Mouse (Mus musculus) kidney, adult 11 months (tissue): Measurements from ENCODE around the gene Cinp.

Experiments
- DNase-seq: peaks from one replicate; pipeline ENCODE4 v3.0.0; 2022

Gene Cinp

DNA sequence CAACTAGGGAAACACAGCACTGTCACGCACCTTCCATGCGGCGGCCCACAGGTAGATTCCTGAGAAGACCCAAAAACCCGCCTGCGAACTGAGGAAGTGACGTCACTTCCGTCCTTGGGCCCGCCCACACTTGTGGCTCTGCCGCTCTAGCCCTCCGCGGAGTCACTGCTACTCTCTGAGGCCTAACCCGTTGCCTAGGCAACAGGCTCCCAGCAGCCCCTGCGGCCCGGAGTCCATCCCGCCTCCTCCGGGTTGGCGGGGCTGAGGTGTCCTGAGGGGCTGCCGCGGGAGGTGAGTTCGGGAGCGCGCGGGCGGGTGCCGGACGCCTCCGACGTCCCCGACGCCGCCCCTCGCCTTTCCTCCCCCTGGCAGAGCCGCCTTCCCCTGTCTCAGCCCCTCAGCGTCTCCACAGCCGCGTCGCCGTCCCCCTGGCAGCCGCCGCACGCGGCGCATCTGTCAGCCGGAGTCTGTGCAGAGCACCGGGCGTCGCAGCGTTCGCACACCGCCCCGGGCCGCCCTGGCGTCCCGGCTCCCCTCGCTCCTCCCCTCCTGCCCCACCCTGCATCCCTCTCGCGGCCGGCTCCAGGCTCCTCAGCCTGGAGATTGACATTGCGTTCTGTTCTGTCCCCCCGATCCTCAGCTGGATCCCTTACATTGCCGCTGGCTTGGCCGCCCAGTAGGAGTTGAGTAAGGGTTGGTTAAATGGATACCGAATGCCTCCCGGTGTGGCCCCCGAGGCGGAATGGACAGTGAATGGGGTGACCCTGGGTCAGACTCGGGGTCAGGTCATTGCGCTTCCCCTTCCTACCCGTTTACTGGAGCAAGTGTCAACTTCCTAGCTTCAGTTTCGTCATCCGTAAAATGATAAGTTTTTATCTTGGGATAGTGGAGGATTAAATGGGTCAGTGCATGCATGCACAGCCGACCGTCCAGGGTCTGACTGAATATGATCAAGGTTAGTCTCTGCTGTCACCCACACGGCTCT, at the start of gene Cinp, which contains the start of gene Tecpr2:
Gene Cinp (minus strand): TSS at position 110 of the 985 bp plus-strand sequence.
Gene Tecpr2 (plus strand): TSS at position 229 of the 985 bp plus-strand sequence.
- peak; percentile 97 for DNase-seq

- no peak for DNase-seq
Measured at GRCm38 (mm10) chr12:110937496-110937895, 48.6 kb upstream of the Cinp start.

GRCm38 (mm10) chr12:110935983-110936620, 47.2 kb upstream of the Cinp start:
- peak; percentile 80 for DNase-seq

- DNase-seq, result no peak
Measured at GRCm38 (mm10) chr12:110932820-110933219, 43.9 kb upstream of the Cinp start.

DNA sequence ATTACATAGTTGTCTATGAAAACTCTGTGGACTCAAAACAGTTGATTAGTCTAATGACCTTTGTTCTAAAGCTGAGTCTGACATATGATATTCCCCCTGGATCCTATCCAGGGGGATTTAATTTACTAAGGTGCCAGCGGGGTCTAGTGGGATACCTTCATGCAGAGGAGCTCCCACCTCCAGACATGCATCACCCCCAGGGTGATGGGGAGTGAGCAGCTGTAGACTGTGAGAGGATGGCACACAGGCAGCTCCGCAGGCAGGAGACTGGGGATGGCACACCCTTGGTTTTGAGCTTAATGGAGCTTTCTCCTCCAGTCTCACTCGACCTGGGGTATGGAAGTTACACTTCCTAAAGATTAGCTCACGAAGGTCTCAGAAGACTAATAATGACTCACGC, 32.6 kb upstream of the Cinp start:
- DNase-seq, result no peak

- no peak for DNase-seq
Measured at GRCm38 (mm10) chr12:110920254-110920653, 31.3 kb upstream of the Cinp start.

- DNase-seq, result no peak
Measured at GRCm38 (mm10) chr12:110915761-110916160, 26.8 kb upstream of the Cinp start.

- no peak for DNase-seq
Measured at GRCm38 (mm10) chr12:110909962-110910361, 21.0 kb upstream of the Cinp start.

GRCm38 (mm10) chr12:110907845-110908244, 18.9 kb upstream of the Cinp start:
- no peak for DNase-seq

DNA sequence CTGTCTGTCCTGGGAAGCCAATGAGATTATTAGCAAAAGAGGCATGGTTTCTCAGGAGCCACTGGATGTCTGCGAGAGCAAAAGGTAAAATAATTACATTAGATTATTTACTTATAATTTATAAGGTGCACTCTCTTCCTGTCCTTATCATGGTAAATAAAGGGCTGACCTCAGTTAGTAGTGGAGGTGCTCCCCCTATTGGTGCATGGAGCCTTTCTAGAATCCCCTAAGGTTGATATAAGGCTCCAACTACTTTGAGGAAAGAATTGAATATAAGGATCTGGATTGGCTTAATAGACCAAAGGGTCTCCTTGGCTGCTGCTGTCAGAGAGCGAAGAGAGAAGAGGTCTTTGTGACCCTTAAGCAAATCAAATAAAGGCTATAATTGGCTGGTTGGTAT, 14.6 kb upstream of the Cinp start:
- DNase-seq, result no peak

GRCm38 (mm10) chr12:110902106-110902505, 13.2 kb upstream of the Cinp start:
- no peak for DNase-seq

DNA sequence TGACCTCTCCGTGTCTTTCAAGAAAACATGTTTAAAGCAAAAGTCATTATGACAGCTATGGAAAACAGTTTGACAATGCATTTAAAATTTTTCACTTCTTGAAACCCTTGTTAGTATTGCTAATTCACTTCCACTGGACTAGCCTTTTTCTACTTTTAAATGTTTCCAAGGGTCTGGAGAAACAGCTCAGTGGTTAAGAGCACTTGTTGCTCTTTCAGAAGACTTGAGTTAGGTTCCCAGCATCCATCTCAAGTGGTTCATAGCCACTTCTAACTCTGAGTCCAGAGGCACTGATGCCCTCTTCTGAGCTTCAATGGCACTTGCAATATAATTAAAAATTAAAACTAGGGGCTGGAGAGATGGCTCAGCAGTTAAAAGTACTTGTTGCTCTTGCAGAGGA, 2.9 kb upstream of the Cinp start:
- DNase-seq, result no peak

DNA sequence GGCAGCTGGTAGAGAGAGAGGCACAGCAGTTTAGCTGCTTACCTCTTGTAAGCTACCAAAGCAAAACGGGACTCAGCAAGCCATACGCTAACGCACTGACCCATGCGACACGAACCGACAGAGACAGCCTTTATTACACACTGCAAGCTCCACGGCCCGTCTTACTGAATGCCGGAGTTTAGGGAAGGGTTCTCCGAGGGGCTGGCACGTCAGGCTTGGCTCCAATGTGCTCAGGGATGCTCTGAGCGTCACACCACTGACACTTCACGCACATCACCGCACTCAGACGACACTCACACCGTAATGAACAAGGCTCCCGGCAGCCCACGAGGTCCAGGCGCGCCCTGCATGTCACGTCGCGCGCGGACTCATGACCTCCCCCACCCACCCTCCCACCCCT, 339 bp downstream of the Cinp start:
- no peak for DNase-seq

- DNase-seq, result no peak
Measured at GRCm38 (mm10) chr12:110888106-110888505, 839 bp downstream of the Cinp start.

DNA sequence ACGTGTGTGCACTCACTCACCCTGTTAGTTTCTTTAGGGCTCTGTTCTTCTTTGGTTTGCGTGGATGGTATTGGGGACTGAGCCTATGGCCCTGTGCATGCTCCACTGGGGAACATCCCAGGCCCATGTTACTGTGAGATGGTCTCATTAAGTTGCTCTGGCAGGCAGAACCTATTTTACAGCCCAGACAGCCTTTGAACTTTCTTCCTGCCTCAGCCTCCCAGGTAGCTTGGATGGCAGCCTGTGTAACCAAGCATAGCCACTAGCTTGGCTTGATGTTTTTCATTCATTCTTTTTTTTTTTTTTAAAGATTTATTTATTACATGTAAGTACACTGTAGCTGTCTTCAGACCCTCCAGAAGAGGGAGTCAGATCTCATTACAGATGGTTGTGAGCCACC, 3.7 kb downstream of the Cinp start:
- peak; percentile 64 for DNase-seq

GRCm38 (mm10) chr12:110882291-110882690, 6.7 kb downstream of the Cinp start:
- DNase-seq, result no peak

- no peak for DNase-seq
Measured at GRCm38 (mm10) chr12:110875351-110875750, 13.6 kb downstream of the Cinp start.

DNA sequence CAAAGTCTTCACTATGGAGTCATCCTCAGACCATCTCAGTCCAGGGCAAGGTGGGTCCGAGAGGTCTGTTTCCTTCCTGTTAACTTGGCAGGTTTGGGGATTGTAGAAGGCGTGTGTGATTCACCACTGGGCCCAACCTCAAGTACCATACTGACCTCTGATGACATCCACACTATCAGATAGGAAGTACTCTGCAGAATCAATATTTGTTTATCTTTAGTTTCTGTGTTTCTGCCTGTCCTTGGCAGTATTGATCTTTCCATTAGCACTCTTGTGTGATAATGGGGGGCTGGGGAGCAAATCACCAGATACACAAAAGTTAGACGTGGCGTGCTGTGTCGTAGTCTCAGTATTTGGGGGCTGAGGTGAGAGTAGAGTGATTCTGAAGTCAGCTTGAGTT, 17.7 kb downstream of the Cinp start:
- no peak for DNase-seq

- no peak for DNase-seq
Measured at GRCm38 (mm10) chr12:110870107-110870506, 18.8 kb downstream of the Cinp start.

DNA sequence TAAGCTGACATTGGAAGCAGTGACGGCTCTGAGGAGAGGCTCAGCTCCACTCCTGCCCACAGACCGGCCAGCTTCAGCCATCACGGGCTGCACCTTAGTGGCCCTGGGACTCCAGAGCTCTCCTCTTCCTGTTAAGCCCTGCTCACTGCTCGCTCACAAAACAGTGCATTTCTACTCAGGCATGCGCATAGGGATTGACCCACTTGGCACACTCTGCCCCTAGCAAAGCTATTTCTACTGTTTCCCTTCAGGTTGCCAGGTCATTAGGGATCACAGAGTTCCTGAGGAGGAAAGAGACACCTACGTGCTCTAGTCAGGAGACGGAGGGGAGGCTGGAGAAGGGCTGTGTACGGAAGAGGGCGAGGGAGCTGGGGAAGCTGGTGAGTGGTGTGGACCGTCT, 23.0 kb downstream of the Cinp start:
- DNase-seq, result peak; percentile 41

DNA sequence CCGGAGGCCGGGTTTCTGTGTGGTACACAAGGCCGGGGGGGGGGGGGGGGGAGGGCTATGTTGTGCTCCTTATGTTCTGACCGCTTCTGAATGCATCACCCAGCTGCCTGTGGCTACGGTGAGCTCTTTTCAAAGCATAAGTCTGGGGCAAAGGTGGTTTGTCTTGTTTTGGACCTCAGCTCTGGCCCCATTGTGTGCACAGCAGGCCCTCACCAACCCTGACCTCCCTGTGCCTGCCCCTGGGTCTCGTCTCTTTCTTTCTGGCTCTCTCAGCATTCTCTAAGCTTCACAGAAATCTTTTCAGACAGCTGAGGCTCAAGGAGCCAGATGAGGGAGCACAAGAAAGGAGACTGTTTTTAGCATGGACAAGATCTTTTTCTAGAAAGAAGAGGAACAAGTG, 23.4 kb downstream of the Cinp start:
- DNase-seq, result no peak

DNA sequence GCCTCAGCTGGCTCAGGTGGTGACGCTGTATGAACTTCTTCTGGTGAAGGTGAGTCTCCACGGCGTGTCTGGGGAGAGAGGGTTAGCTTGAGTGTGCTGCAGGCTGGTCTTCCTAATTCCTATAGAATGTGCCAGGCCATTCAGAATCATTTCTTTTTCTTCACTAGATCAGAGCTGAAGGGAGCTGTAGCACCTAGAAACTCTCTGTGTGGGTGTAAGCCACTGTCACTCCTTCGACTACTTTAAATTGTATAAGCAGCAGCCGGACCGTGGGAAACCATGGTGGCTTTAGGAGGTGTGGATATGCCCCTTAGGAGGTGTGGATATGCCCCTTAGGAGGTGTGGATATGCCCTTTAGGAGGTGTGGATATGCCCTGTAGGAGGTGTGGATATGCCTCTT, 24.9 kb downstream of the Cinp start:
- DNase-seq, result no peak

- DNase-seq, result no peak
Measured at GRCm38 (mm10) chr12:110861256-110861655, 27.7 kb downstream of the Cinp start.

- DNase-seq, result no peak
Measured at GRCm38 (mm10) chr12:110860293-110860692, 28.7 kb downstream of the Cinp start.
